In genomic region chr2:91182016-91182404, GRCm38 (mm10) we compare ENCODE assay signal across 8 mouse cellular contexts. TPM values are rescaled to one million over a fixed set of nuclear protein-coding genes. Genes with fewer than 3 reads are reported as not detected.
DNase-seq lines count a peak whose midpoint lies in the region; ATAC-seq and TF ChIP-seq lines count a peak whose summit lies in the region.

No protein-coding gene starts in this region.

- H3K9ac ChIP-seq in forebrain, embryonic 13.5 days = peak overlapping the region; percentile 85
- H3K9ac ChIP-seq in liver, embryonic 13.5 days = peak overlapping the region; percentile 87
- H3K9ac ChIP-seq in stomach, postnatal 0 days (ENCODE audit: low read length) = peak overlapping the region; percentile 79

- ATAC-seq in forebrain, embryonic 13.5 days = no peak
- ATAC-seq in liver, embryonic 13.5 days (ENCODE audit: low read depth) = no peak
- ATAC-seq in stomach, postnatal 0 days (ENCODE audit: low FRiP score, low TSS enrichment) = no peak

- no peak for TF ChIP-seq CTCF in gastrocnemius, adult 2 months (IDR thresholded peaks at IDR 0.05)
- TF ChIP-seq CTCF in spleen, adult 2 months (IDR thresholded peaks at IDR 0.05; ENCODE audit: extremely low read depth, insufficient read depth, insufficient read length, insufficient replicate concordance) = no peak
- TF ChIP-seq CTCF in stomach, postnatal 0 days (IDR thresholded peaks at IDR 0.05; ENCODE audit: low read depth) = no peak

- WGBS in spleen, adult 2 months = 1% methylated on average over 8 of the region's 8 CpGs
- 11% methylated on average over 8 of the region's 8 CpGs for WGBS in forebrain, embryonic 13.5 days
- WGBS in liver, embryonic 13.5 days (ENCODE audit: insufficient replicate concordance) = 7% methylated on average over 8 of the region's 8 CpGs
- WGBS in stomach, postnatal 0 days = 12% methylated on average over 8 of the region's 8 CpGs

- no peak for DNase-seq in gastrocnemius, adult 2 months
- no peak for DNase-seq in gastrocnemius, adult 8-10 months (ENCODE audit: low spot score in 2 of 2)
- no peak for DNase-seq in spleen, adult 2 months (ENCODE audit: low read depth in 1 of 2, low spot score in 2 of 2)
- no peak for DNase-seq in spleen, postnatal 14 days (ENCODE audit: low spot score in 2 of 2)
- DNase-seq in liver, embryonic 13.5 days = no peak
- no peak for DNase-seq in stomach, postnatal 0 days (ENCODE audit: low spot score)
- DNase-seq in layer of hippocampus, postnatal 10 days (ENCODE audit: low spot score in 2 of 2) = no peak

- peak overlapping the region; percentile 90 for H3K4me3 ChIP-seq in gastrocnemius, adult 2 months
- peak overlapping the region; percentile 70 for H3K4me3 ChIP-seq in spleen, adult 2 months (ENCODE audit: extremely low read depth, insufficient read depth, insufficient read length)
- H3K4me3 ChIP-seq in forebrain, embryonic 13.5 days = peak overlapping the region; percentile 84
- H3K4me3 ChIP-seq in liver, embryonic 13.5 days (replicated peaks) = peak overlapping the region; percentile 94
- H3K4me3 ChIP-seq in stomach, postnatal 0 days (ENCODE audit: low read depth, low read length) = peak overlapping the region; percentile 92

- H3K9me3 ChIP-seq in forebrain, embryonic 13.5 days (replicated peaks) = no peaks in the 10 kb centered on the region
- no peaks in the 10 kb centered on the region for H3K9me3 ChIP-seq in liver, embryonic 13.5 days (replicated peaks)
- H3K9me3 ChIP-seq in stomach, postnatal 0 days (ENCODE audit: control insufficient read depth, low read length) = no peaks in the 10 kb centered on the region

- peak overlapping the region; percentile 80 for H3K4me2 ChIP-seq in forebrain, embryonic 13.5 days
- peak overlapping the region; percentile 100 for H3K4me2 ChIP-seq in liver, embryonic 13.5 days
- H3K4me2 ChIP-seq in stomach, postnatal 0 days (replicated peaks; ENCODE audit: low read depth) = peak overlapping the region; percentile 83

- intact Hi-C loops in gastrocnemius, adult 2 months (cut with DNase I) = no loop called here

- no peak overlapping the region; the same call in 1 of the 2 replicates for H3K27ac ChIP-seq in gastrocnemius, adult 2 months
- peak overlapping the region; percentile 93; the same call in 1 of the 2 replicates for H3K27ac ChIP-seq in spleen, adult 2 months (ENCODE audit: insufficient read depth, low read length)
- peak overlapping the region; percentile 89 for H3K27ac ChIP-seq in forebrain, embryonic 13.5 days
- H3K27ac ChIP-seq in liver, embryonic 13.5 days = no peak overlapping the region
- peak overlapping the region; percentile 86; the same call in 1 of the 2 replicates for H3K27ac ChIP-seq in stomach, postnatal 0 days (replicated peaks)

- H3K27me3 ChIP-seq in spleen, adult 2 months (ENCODE audit: control insufficient read depth, insufficient read depth, low read length) = no peaks in the 10 kb centered on the region
- no peaks in the 10 kb centered on the region for H3K27me3 ChIP-seq in forebrain, embryonic 13.5 days
- no peaks in the 10 kb centered on the region for H3K27me3 ChIP-seq in liver, embryonic 13.5 days
- H3K27me3 ChIP-seq in stomach, postnatal 0 days (ENCODE audit: control insufficient read depth, insufficient read depth, low read length) = no peaks in the 10 kb centered on the region

- peaks cover 14% of the 10 kb centered on the region for H3K36me3 ChIP-seq in spleen, adult 2 months (ENCODE audit: control insufficient read depth, insufficient read depth, low read length)
- peaks cover 12% of the 10 kb centered on the region for H3K36me3 ChIP-seq in forebrain, embryonic 13.5 days (ENCODE audit: poor library complexity, severe bottlenecking)
- H3K36me3 ChIP-seq in liver, embryonic 13.5 days = peaks cover 8% of the 10 kb centered on the region
- no peaks in the 10 kb centered on the region for H3K36me3 ChIP-seq in stomach, postnatal 0 days (ENCODE audit: control insufficient read depth, insufficient read depth, low read length)

- peaks cover 13% of the 10 kb centered on the region for H3K4me1 ChIP-seq in spleen, adult 2 months (ENCODE audit: control insufficient read depth, insufficient read depth, insufficient read length)
- H3K4me1 ChIP-seq in forebrain, embryonic 13.5 days = peaks cover 31% of the 10 kb centered on the region
- H3K4me1 ChIP-seq in liver, embryonic 13.5 days (replicated peaks) = peaks cover 23% of the 10 kb centered on the region
- 0 out of 2 replicates have a peak, but pooled peaks cover 3% of the 10 kb centered on the region for H3K4me1 ChIP-seq in stomach, postnatal 0 days (replicated peaks; ENCODE audit: control insufficient read depth, insufficient read depth)

- no peak for TF ChIP-seq EP300 in stomach, postnatal 0 days (optimal IDR thresholded peaks at IDR 0.05)

- no peak for TF ChIP-seq POLR2A in spleen, adult 2 months (IDR thresholded peaks at IDR 0.05; ENCODE audit: low read depth, low read length)

RNA-seq across cellular contexts. Expression of gene Madd, which starts 1.6 kb away (rescaled TPM):
- total RNA-seq in gastrocnemius, adult 2 months (2021) = 1 to 10 TPM; 2.9 to 4.0 TPM
- total RNA-seq in gastrocnemius, adult 8-10 months (2022) = 1 to 10 TPM; 1.5 to 3.4 (median 2.2) TPM
- polyA plus RNA-seq in spleen, adult 2 months (2012; rRNA removed) = 34.4 and 37.3 TPM in 2 replicates
- polyA plus RNA-seq in forebrain, embryonic 13.5 days (2015; fragmentation: Nextera tagmentation; extraction: Ambion mirVana) = 34.1 and 38.5 TPM in 2 replicates
- polyA plus RNA-seq in liver, embryonic 13.5 days (2015; fragmentation: Nextera tagmentation; extraction: Ambion mirVana) = 7.4 and 8.4 TPM in 2 replicates
- polyA plus RNA-seq in stomach, postnatal 0 days (2015; fragmentation: Nextera tagmentation; extraction: Ambion mirVana) = 7.5 and 8.7 TPM in 2 replicates
- total RNA-seq in layer of hippocampus, postnatal 10 days (2021) = 100 to 1,000 TPM; 170 to 180 TPM

RNA-seq across cellular contexts. Expression of gene Nr1h3, which starts 20.6 kb away (rescaled TPM):
- 10 to 100 TPM; 26.8 to 26.9 TPM for total RNA-seq in gastrocnemius, adult 2 months (2021)
- total RNA-seq in gastrocnemius, adult 8-10 months (2022) = 10 to 100 TPM; 20.7 to 31.4 (median 24.5) TPM
- 74.4 and 90.0 TPM in 2 replicates for polyA plus RNA-seq in spleen, adult 2 months (2012; rRNA removed)
- polyA plus RNA-seq in forebrain, embryonic 13.5 days (2015; fragmentation: Nextera tagmentation; extraction: Ambion mirVana) = 1.4 and 1.9 TPM in 2 replicates
- polyA plus RNA-seq in liver, embryonic 13.5 days (2015; fragmentation: Nextera tagmentation; extraction: Ambion mirVana) = 14.1 and 16.5 TPM in 2 replicates
- 1.8 and 2.2 TPM in 2 replicates for polyA plus RNA-seq in stomach, postnatal 0 days (2015; fragmentation: Nextera tagmentation; extraction: Ambion mirVana)
- 1 to 10 TPM; 2.3 to 3.7 TPM for total RNA-seq in layer of hippocampus, postnatal 10 days (2021)

RNA-seq across cellular contexts. Expression of gene Acp2, which starts 20.7 kb away (rescaled TPM):
- total RNA-seq in gastrocnemius, adult 2 months (2021) = 10 to 100 TPM; 12.5 to 13.6 TPM
- total RNA-seq in gastrocnemius, adult 8-10 months (2022) = 10 to 100 TPM; 10.2 to 11.1 (median 10.5) TPM
- polyA plus RNA-seq in spleen, adult 2 months (2012; rRNA removed) = 21.4 and 24.6 TPM in 2 replicates
- 30.2 and 33.3 TPM in 2 replicates for polyA plus RNA-seq in forebrain, embryonic 13.5 days (2015; fragmentation: Nextera tagmentation; extraction: Ambion mirVana)
- polyA plus RNA-seq in liver, embryonic 13.5 days (2015; fragmentation: Nextera tagmentation; extraction: Ambion mirVana) = 8.2 and 10.4 TPM in 2 replicates
- polyA plus RNA-seq in stomach, postnatal 0 days (2015; fragmentation: Nextera tagmentation; extraction: Ambion mirVana) = 11.6 and 13.5 TPM in 2 replicates
- 10 to 100 TPM; 47.3 to 55.0 TPM for total RNA-seq in layer of hippocampus, postnatal 10 days (2021)

RNA-seq across cellular contexts. Expression of gene Ddb2, which starts 54.8 kb away (rescaled TPM):
- total RNA-seq in gastrocnemius, adult 2 months (2021) = 1 to 10 TPM; 2.6 to 2.8 TPM
- 1 to 10 TPM; 1.2 to 3.5 (median 2.0) TPM for total RNA-seq in gastrocnemius, adult 8-10 months (2022)
- polyA plus RNA-seq in spleen, adult 2 months (2012; rRNA removed) = 16.2 and 18.3 TPM in 2 replicates
- polyA plus RNA-seq in forebrain, embryonic 13.5 days (2015; fragmentation: Nextera tagmentation; extraction: Ambion mirVana) = 11.8 and 12.0 TPM in 2 replicates
- polyA plus RNA-seq in liver, embryonic 13.5 days (2015; fragmentation: Nextera tagmentation; extraction: Ambion mirVana) = 5.5 and 6.0 TPM in 2 replicates
- 11.0 and 12.5 TPM in 2 replicates for polyA plus RNA-seq in stomach, postnatal 0 days (2015; fragmentation: Nextera tagmentation; extraction: Ambion mirVana)
- total RNA-seq in layer of hippocampus, postnatal 10 days (2021) = 1 to 10 TPM; 8.9 to 9.4 TPM

Comparison
In these comparisons a context has a peak if more than half of its experiments do, and no peak if none do; other contexts are left out.
1. H3K27ac ChIP-seq: peak in spleen, adult 2 months (single experiment), forebrain, embryonic 13.5 days (single experiment) and stomach, postnatal 0 days (single experiment); none in gastrocnemius, adult 2 months (single experiment) and liver, embryonic 13.5 days (single experiment).
2. Peak in every context shown above with its lines, with median percentiles within 50 percentile points of each other: H3K4me3 ChIP-seq, H3K4me2 ChIP-seq and H3K9ac ChIP-seq.